Mouse (Mus musculus): ENCODE measurements at regions not wholly inside any gene's neighbourhood (a gene's known extent, or its start where the extent isn't known, plus 50 kb on each side); places are given as distances from the start of the nearest gene placed in this dataset.

GRCm38 (mm10) chr4:95489059-95489458 lies 68.2 kb upstream of the Fggy start:
- DNase-seq (ENCODE audit: low spot score): no peak

GRCm38 (mm10) chr4:95500265-95500664 lies 57.0 kb upstream of the Fggy start:
- no peak for DNase-seq (ENCODE audit: low spot score)

- no peak for DNase-seq (ENCODE audit: low spot score)
Observed at GRCm38 (mm10) chr4:95501164-95501563, 56.1 kb upstream of the Fggy start.

GRCm38 (mm10) chr4:95507141-95507945 lies 50.0 kb upstream of the Fggy start:
- no peak for DNase-seq (ENCODE audit: low spot score)
